Mouse (Mus musculus) cerebellum, adult 11-12 months (tissue): ENCODE measurements at regions not wholly inside any gene's neighbourhood (a gene's known extent, or its start where the extent isn't known, plus 50 kb on each side); places are given as distances from the start of the nearest gene placed in this dataset.

Experiments
- DNase-seq: peaks from one replicate; pipeline ENCODE4 v3.0.0; 2022

GRCm38 (mm10) chr12:110041782-110042181 is 237.1 kb upstream of the Dio3 start:
- DNase-seq = no peak

GRCm38 (mm10) chr12:110044266-110044665 is 234.6 kb upstream of the Dio3 start:
- DNase-seq = no peak

- DNase-seq = no peak
Measured at GRCm38 (mm10) chr12:110044721-110045120, 234.1 kb upstream of the Dio3 start.

GRCm38 (mm10) chr12:110045770-110046330 is 233.0 kb upstream of the Dio3 start:
- DNase-seq = no peak

GRCm38 (mm10) chr12:110046613-110047012 is 232.3 kb upstream of the Dio3 start:
- no peak for DNase-seq

- DNase-seq = no peak
Measured at GRCm38 (mm10) chr12:110047466-110048250, 231.2 kb upstream of the Dio3 start.

- no peak for DNase-seq
Measured at GRCm38 (mm10) chr12:110049154-110049736, 229.6 kb upstream of the Dio3 start.

- no peak for DNase-seq
Measured at GRCm38 (mm10) chr12:110059321-110059720, 219.5 kb upstream of the Dio3 start.

GRCm38 (mm10) chr12:110061961-110062360 is 216.9 kb upstream of the Dio3 start:
- DNase-seq = no peak

GRCm38 (mm10) chr12:110063013-110063412 is 215.9 kb upstream of the Dio3 start:
- DNase-seq = no peak

GRCm38 (mm10) chr12:110066361-110066885 is 212.4 kb upstream of the Dio3 start:
- DNase-seq = no peak

- no peak for DNase-seq
Measured at GRCm38 (mm10) chr12:110070506-110070905, 208.4 kb upstream of the Dio3 start.

GRCm38 (mm10) chr12:110071823-110072222 is 207.0 kb upstream of the Dio3 start:
- DNase-seq = no peak

GRCm38 (mm10) chr12:110074921-110075320 is 203.9 kb upstream of the Dio3 start:
- DNase-seq = no peak

- no peak for DNase-seq
Measured at GRCm38 (mm10) chr12:110077211-110077884, 201.5 kb upstream of the Dio3 start.

- no peak for DNase-seq
Measured at GRCm38 (mm10) chr12:110078081-110078505, 200.8 kb upstream of the Dio3 start.

GRCm38 (mm10) chr12:110081831-110082615 is 196.8 kb upstream of the Dio3 start:
- DNase-seq = no peak

- no peak for DNase-seq
Measured at GRCm38 (mm10) chr12:110082921-110083320, 195.9 kb upstream of the Dio3 start.

- DNase-seq = no peak
Measured at GRCm38 (mm10) chr12:110083471-110083870, 195.4 kb upstream of the Dio3 start.

- no peak for DNase-seq
Measured at GRCm38 (mm10) chr12:110086921-110087320, 191.9 kb upstream of the Dio3 start.

- no peak for DNase-seq
Measured at GRCm38 (mm10) chr12:110087812-110088211, 191.1 kb upstream of the Dio3 start.

- no peak for DNase-seq
Measured at GRCm38 (mm10) chr12:110102186-110102585, 176.7 kb upstream of the Dio3 start.
